Mouse (Mus musculus): Measurements from ENCODE around the gene Oscp1.

DNA sequence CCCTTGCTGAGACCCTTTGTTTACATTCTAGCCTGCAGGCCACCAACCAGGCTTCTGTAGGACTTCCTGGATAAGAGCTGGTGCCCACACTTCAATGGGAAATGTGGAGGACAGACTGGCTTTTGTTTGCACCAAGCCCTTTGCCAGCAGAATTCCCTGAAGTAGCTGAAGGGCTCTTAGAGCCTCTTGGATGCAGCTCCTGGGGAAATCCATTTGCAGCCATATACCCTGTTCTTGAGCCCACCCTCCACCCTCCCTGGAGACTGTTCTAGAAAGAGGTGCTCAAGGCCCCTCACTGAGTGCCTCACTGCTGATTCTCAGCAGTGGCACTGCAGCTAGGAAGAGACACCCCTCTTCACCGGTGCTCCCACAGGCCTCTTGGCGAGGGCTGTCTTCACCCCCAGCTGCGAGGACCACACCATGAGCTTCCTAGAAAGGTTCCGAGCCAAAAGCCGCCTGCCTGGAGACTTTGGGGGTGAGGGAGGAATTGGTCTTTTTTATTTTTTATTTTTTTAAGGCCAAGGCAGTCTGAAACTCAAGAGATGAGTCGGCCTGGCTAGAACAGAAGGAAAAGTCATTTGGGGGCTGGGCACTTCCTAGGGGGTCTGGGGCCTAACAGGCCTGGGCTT, 74.4 kb downstream of the Oscp1 start:
- TF ChIP-seq USF2 (conservative IDR thresholded peaks at IDR 0.05; ENCODE audit: low read depth, low read length) = no peak
- no peak for TF ChIP-seq ZC3H11A (IDR thresholded peaks at IDR 0.05; ENCODE audit: low read depth, low read length)
- TF ChIP-seq MAFK (IDR thresholded peaks at IDR 0.05; ENCODE audit: insufficient replicate concordance, low read length) = no peak
- TF ChIP-seq CTCF (conservative IDR thresholded peaks at IDR 0.05 in 1 of 2, IDR thresholded peaks at IDR 0.05 in 1 of 2; ENCODE audit: low read depth in 2 of 2, low read length in 2 of 2) = no peak
- no peak for TF ChIP-seq UBTF (IDR thresholded peaks at IDR 0.05; ENCODE audit: low read depth, low read length)
- no peak for TF ChIP-seq ZNF384 (IDR thresholded peaks at IDR 0.05; ENCODE audit: low read depth, low read length)
- TF ChIP-seq POLR2A (IDR thresholded peaks at IDR 0.05; ENCODE audit: low read depth, low read length) = no peak
- no peak for TF ChIP-seq EP300 (IDR thresholded peaks at IDR 0.05; ENCODE audit: low read length)
- TF ChIP-seq MEF2A (IDR thresholded peaks at IDR 0.05; ENCODE audit: borderline replicate concordance, low read depth, low read length) = no peak
- TF ChIP-seq ZMIZ1 (IDR thresholded peaks at IDR 0.05; ENCODE audit: low read depth, low read length) = no peak
- TF ChIP-seq RCOR1 (conservative IDR thresholded peaks at IDR 0.05; ENCODE audit: low read depth, low read length) = no peak
- TF ChIP-seq MAX (IDR thresholded peaks at IDR 0.05; ENCODE audit: low read length) = no peak
